Mouse (Mus musculus): ENCODE results near the gene Nt5dc2.

GRCm38 (mm10) chr14:31160196-31161150 is 29.6 kb downstream of the Nt5dc2 start:
- TF ChIP-seq POLR2A (IDR thresholded peaks at IDR 0.05; ENCODE audit: insufficient read depth, low read length) (no peak), CTCF (IDR thresholded peaks at IDR 0.05; ENCODE audit: low read depth, low read length) (no peak)
